Mouse (Mus musculus) mesoderm, embryonic 11.5 days (tissue): ENCODE data around the gene Trappc10.

Experiments
- DNase-seq: peaks from one replicate; pipeline ENCODE4 v3.0.0-alpha.2; 2012; ENCODE audit warnings: low read depth, low spot score

The Trappc10 gene

GRCm38 (mm10) chr10:78244438-78245224 is at the start of gene Trappc10:
TSS of gene Trappc10 (minus strand) at chr10:78244641.
- peak; percentile 86 for DNase-seq

- no peak for DNase-seq
These were observed 49.1 kb upstream of the Trappc10 start for GRCm38 (mm10) chr10:78293576-78293975.

GRCm38 (mm10) chr10:78292381-78292780 is 47.9 kb upstream of the Trappc10 start:
- DNase-seq = no peak

GRCm38 (mm10) chr10:78290730-78291535 is 46.5 kb upstream of the Trappc10 start:
- DNase-seq = peak; percentile 35

GRCm38 (mm10) chr10:78288896-78289295 is 44.5 kb upstream of the Trappc10 start:
- DNase-seq = no peak

GRCm38 (mm10) chr10:78288135-78288534 is 43.7 kb upstream of the Trappc10 start:
- DNase-seq = no peak

- no peak for DNase-seq
These were observed 43.2 kb upstream of the Trappc10 start for GRCm38 (mm10) chr10:78287465-78288132.

GRCm38 (mm10) chr10:78285959-78286358 is 41.5 kb upstream of the Trappc10 start:
- DNase-seq = no peak

GRCm38 (mm10) chr10:78285409-78285808 is 41.0 kb upstream of the Trappc10 start:
- no peak for DNase-seq

GRCm38 (mm10) chr10:78284812-78285211 is 40.4 kb upstream of the Trappc10 start:
- no peak for DNase-seq

- DNase-seq = no peak
These were observed 38.0 kb upstream of the Trappc10 start for GRCm38 (mm10) chr10:78282411-78282810.

- DNase-seq = no peak
These were observed 36.0 kb upstream of the Trappc10 start for GRCm38 (mm10) chr10:78280486-78280885.

- peak; percentile 74 for DNase-seq
These were observed 34.8 kb upstream of the Trappc10 start for GRCm38 (mm10) chr10:78279210-78279609.

- DNase-seq = no peak
These were observed 33.4 kb upstream of the Trappc10 start for GRCm38 (mm10) chr10:78277835-78278234.

GRCm38 (mm10) chr10:78276242-78276641 is 31.8 kb upstream of the Trappc10 start:
- no peak for DNase-seq

GRCm38 (mm10) chr10:78272932-78273331 is 28.5 kb upstream of the Trappc10 start:
- DNase-seq = no peak

GRCm38 (mm10) chr10:78265881-78266280 is 21.4 kb upstream of the Trappc10 start:
- no peak for DNase-seq

- DNase-seq = no peak
These were observed 20.3 kb upstream of the Trappc10 start for GRCm38 (mm10) chr10:78264735-78265134.

- DNase-seq = no peak
These were observed 16.6 kb upstream of the Trappc10 start for GRCm38 (mm10) chr10:78260916-78261650.

- peak; percentile 6 for DNase-seq
These were observed 15.9 kb upstream of the Trappc10 start for GRCm38 (mm10) chr10:78260322-78260721.

GRCm38 (mm10) chr10:78259702-78260101 is 15.3 kb upstream of the Trappc10 start:
- DNase-seq = no peak
